Mouse (Mus musculus) G1E (cell line): ENCODE results near the gene M1ap. TPM values are rescaled to one million over a fixed set of nuclear protein-coding genes. Genes with fewer than 3 reads are reported as not detected.

Experiments used
- ATAC-seq: 2 replicates; pipeline ENCODE4 v1.8.0; 2016; ENCODE audit warnings: mild to moderate bottlenecking; ENCODE audit not compliant: insufficient number of reproducible peaks, poor library complexity, low FRiP score, severe bottlenecking; ENCODE audit errors: extremely low read depth
- DNase-seq: peaks from one replicate; pipeline ENCODE4 v3.0.0; 2012; ENCODE audit warnings: low spot score
- H3K27me3 ChIP-seq: 2 replicates; pipeline ENCODE4 v1.6.1; 2012; ENCODE audit warnings: mild to moderate bottlenecking, low read length, inconsistent platforms; ENCODE audit not compliant: insufficient read depth
- H3K36me3 ChIP-seq: replicated peaks from 2 replicates; pipeline ENCODE3; 2012; ENCODE audit warnings: mild to moderate bottlenecking, inconsistent platforms
- H3K4me1 ChIP-seq: 2 replicates; pipeline ENCODE4 v1.6.1; 2012; ENCODE audit warnings: low read depth, low read length, inconsistent platforms, mixed read lengths; ENCODE audit not compliant: insufficient read depth
- H3K4me3 ChIP-seq: 2 replicates; pipeline ENCODE4 v1.5.1; 2012; ENCODE audit warnings: low read depth, mild to moderate bottlenecking, inconsistent platforms, low read length, moderate library complexity, mixed read lengths
- H3K9me3 ChIP-seq: replicated peaks from 2 replicates; pipeline ENCODE4 v1.6.1; 2012; ENCODE audit warnings: inconsistent platforms
- CTCF ChIP-seq: IDR thresholded peaks from 2 replicates; pipeline ENCODE4 v1.5.1; 2012; ENCODE audit warnings: low read depth, low read length, inconsistent platforms, mixed read lengths
- GATA1 ChIP-seq: IDR thresholded peaks from 2 replicates; pipeline ENCODE4 v1.6.1; 2012; ENCODE audit warnings: borderline replicate concordance, low read length, inconsistent platforms, mixed read lengths
- GATA2 ChIP-seq: IDR thresholded peaks from 2 replicates; pipeline ENCODE4 v1.6.1; 2012; ENCODE audit warnings: low read depth, low read length, inconsistent platforms, borderline replicate concordance
- POLR2AphosphoS5 ChIP-seq: IDR thresholded peaks from 2 replicates; pipeline ENCODE4 v1.6.1; 2012; ENCODE audit warnings: low read depth, low read length, inconsistent platforms; ENCODE audit not compliant: insufficient replicate concordance
- TAL1 ChIP-seq: conservative IDR thresholded peaks from 2 replicates; pipeline ENCODE4 v1.6.1; 2012; ENCODE audit warnings: low read depth, low read length, inconsistent platforms, mixed read lengths
- polyA plus RNA-seq: library from polyadenylated mRNA; stranded (reverse); fragments of >175 nt; gene quantifications from 2 replicates; pipeline ENCODE4 v1.2.3, GENCODE M21; 2012
- total RNA-seq, 2 experiments: library from RNA; stranded (forward) in 1 of 2; stranded (reverse) in 1 of 2; fragments of 200-1000 nt in 1 of 2; fragments of >200 nt in 1 of 2; fragmentation: Nextera tagmentation in 1 of 2; gene quantifications; 2 replicates each; pipeline ENCODE4 v1.2.3; 2014 to 2017

Gene M1ap
- total and polyA plus RNA-seq, 3 experiments, result 3.3 to 12.3 (median 8.2) TPM

- ATAC-seq (no peak), DNase-seq (peak; percentile 27)
- Histone ChIP-seq H3K27me3 (peaks cover 18% of the 10 kb centered on the region), H3K4me1 (no peaks in the 10 kb centered on the region; the same call in none of the 2 replicates), H3K4me3 (no peak overlapping the region), H3K9me3 (no peaks in the 10 kb centered on the region), H3K36me3 (no peaks in the 10 kb centered on the region)
- TF ChIP-seq TAL1 (no peak), GATA2 (no peak), POLR2AphosphoS5 (no peak), CTCF (peak; percentile 40), GATA1 (no peak)
Observed at GRCm38 (mm10) chr6:82917778-82918129, 28.9 kb upstream of the M1ap start.

- H3K9me3 ChIP-seq, result no peaks in the 10 kb centered on the region
- H3K36me3 ChIP-seq, result no peaks in the 10 kb centered on the region
- DNase-seq (no peak), ATAC-seq (no peak)
- H3K4me1 ChIP-seq, result no peaks in the 10 kb centered on the region; the same call in none of the 2 replicates
- TF ChIP-seq POLR2AphosphoS5 (no peak), GATA1 (no peak), TAL1 (no peak), GATA2 (no peak), CTCF (no peak)
- peaks cover 18% of the 10 kb centered on the region for H3K27me3 ChIP-seq
- no peak overlapping the region for H3K4me3 ChIP-seq
Observed at GRCm38 (mm10) chr6:82918371-82918770, 28.3 kb upstream of the M1ap start.

DNA sequence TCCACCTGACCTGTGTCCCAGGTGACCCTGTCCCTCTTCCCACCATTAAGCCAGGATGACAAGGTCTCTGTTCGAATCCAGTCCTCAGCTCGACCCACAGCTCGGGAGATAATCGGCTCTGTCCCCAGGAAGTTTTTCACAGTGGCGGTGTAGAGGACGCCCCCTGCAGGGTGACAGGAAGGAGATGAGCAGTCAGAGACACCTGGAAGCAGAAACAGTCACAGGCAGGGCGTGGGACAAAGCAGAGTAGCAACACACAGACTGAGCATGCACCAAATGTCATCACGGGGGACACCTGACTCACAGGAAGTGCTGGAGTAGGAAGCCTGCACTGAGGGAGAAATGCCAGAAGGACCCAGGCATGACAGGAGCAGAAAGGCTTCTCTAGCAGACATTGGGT lies 27.2 kb upstream of the M1ap start:
- no peaks in the 10 kb centered on the region for H3K9me3 ChIP-seq
- H3K4me3 ChIP-seq, result no peak overlapping the region
- TF ChIP-seq CTCF (no peak), GATA1 (no peak), TAL1 (no peak), POLR2AphosphoS5 (no peak), GATA2 (no peak)
- DNase-seq (no peak), ATAC-seq (no peak)
- peaks cover 12% of the 10 kb centered on the region for H3K27me3 ChIP-seq
- no peaks in the 10 kb centered on the region; the same call in 1 of the 2 replicates for H3K4me1 ChIP-seq
- no peaks in the 10 kb centered on the region for H3K36me3 ChIP-seq

DNA sequence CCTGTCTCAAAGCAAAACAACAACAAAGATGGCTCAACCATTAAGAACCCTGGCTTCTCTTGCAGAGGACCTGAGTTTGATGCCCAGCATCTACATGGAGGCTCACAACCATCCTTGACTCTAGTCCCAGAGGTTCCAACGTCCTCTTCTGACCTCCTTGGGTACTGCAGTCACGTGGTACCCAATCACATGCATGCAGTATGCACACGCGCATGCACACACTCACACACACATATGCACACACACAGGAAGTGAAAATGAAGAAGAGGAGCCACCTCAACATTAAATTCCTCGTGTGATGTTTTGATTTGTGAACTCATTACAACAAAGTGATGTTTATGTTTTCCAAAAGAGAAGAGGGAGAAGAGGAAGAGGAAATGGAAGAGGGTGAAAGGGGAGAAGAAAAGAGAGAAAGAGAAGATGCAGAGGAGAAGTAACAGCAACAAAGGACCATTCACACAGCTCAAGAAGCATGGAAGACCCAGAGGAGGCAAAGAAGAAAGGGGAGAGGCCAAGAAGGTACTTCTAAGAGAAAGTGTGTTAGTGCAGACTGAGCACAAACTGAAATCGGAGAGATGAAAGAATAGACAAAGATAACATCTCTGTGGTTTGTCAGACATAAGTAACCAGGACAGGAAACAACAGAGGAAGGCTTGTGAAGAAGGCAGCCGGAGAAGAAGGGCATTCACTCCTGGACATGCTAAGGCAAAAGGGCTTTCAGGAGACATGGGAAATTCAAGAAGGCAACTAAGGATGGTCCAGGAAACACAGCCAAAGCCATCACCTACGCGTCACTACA lies 25.1 kb upstream of the M1ap start:
- ATAC-seq, result no peak

DNA sequence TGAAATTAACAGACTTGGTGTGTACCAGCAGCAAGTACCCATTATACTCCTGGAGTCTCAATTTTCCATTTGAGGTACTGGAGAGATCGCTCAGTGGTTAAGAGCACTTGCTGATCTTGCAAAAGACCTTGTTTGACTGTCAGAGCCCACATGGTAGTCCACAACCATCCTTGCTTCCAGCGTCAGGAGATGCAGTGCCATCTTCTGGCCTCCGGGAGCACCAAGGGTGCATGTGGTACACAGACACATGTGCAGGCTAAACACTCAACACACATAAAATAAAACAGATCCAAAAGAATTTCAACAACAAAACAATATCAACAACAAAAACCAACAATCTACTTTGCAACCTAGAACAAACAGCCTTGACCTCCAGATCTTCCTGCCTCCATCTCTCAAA lies 21.7 kb upstream of the M1ap start:
- H3K9me3 ChIP-seq, result no peaks in the 10 kb centered on the region
- H3K27me3 ChIP-seq, result peaks cover 15% of the 10 kb centered on the region
- no peaks in the 10 kb centered on the region for H3K4me1 ChIP-seq
- no peaks in the 10 kb centered on the region for H3K36me3 ChIP-seq
- no peak for DNase-seq
- no peak for ATAC-seq
- no peak overlapping the region for H3K4me3 ChIP-seq
- TF ChIP-seq GATA1, result no peak
- TF ChIP-seq GATA2, result no peak
- no peak for TF ChIP-seq POLR2AphosphoS5
- no peak for TF ChIP-seq TAL1
- TF ChIP-seq CTCF, result no peak

More for the DNA sequence above, 25.1 kb upstream of the M1ap start:
- TF ChIP-seq POLR2AphosphoS5 (no peak), GATA2 (no peak), CTCF (no peak), TAL1 (no peak), GATA1 (no peak)
- Histone ChIP-seq H3K4me1 (no peaks in the 10 kb centered on the region; the same call in 1 of the 2 replicates), H3K27me3 (peaks cover 21% of the 10 kb centered on the region), H3K36me3 (no peaks in the 10 kb centered on the region), H3K9me3 (no peaks in the 10 kb centered on the region), H3K4me3 (no peak overlapping the region)
- no peak for DNase-seq

DNA sequence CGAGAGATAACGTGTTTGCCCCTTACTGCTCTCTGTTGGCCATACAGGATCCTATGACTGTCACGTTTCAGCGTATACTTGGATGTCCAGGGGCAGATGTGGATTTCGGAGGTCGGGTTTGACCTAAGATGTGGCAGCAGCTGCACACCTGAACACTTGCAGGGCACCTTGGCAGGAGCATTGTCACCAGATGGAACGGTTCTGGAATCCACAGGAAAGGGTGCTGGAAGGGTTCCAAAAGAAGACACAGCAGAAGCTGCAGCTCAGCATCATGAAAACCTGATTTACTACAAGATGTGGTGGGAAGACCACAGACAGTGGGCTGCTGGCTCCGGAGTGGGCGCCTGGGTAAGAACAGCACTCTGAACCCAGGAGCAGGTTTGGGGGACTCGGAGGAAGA lies 20.6 kb upstream of the M1ap start:
- DNase-seq, result no peak
- ATAC-seq, result no peak
- no peaks in the 10 kb centered on the region for H3K4me1 ChIP-seq
- no peak for TF ChIP-seq POLR2AphosphoS5
- TF ChIP-seq GATA2, result no peak
- TF ChIP-seq CTCF, result no peak
- H3K4me3 ChIP-seq, result no peak overlapping the region
- H3K9me3 ChIP-seq, result no peaks in the 10 kb centered on the region
- peaks cover 12% of the 10 kb centered on the region for H3K27me3 ChIP-seq
- H3K36me3 ChIP-seq, result no peaks in the 10 kb centered on the region
